ENCODE assay signal across 8 mouse cellular contexts in genomic region chr10:8037986-8038631, GRCm38 (mm10).
DNase-seq lines count a peak whose midpoint lies in the region; ATAC-seq and TF ChIP-seq lines count a peak whose summit lies in the region.

No protein-coding gene starts in this region.

- no peaks in the 10 kb centered on the region for H3K9me3 ChIP-seq in heart, embryonic 10.5 days
- no peaks in the 10 kb centered on the region for H3K9me3 ChIP-seq in CH12.LX (replicated peaks; ENCODE audit: low read length)
- H3K9me3 ChIP-seq in forebrain, postnatal 0 days (ENCODE audit: low read length) = no peaks in the 10 kb centered on the region
- no peaks in the 10 kb centered on the region for H3K9me3 ChIP-seq in liver, postnatal 0 days (ENCODE audit: low read length)

- peak overlapping the region; percentile 75 for H3K27ac ChIP-seq in heart, embryonic 10.5 days
- H3K27ac ChIP-seq in CH12.LX (ENCODE audit: insufficient read depth, low read depth) = no peak overlapping the region
- peak overlapping the region; percentile 62 for H3K27ac ChIP-seq in forebrain, postnatal 0 days (ENCODE audit: low read depth, low read length)
- H3K27ac ChIP-seq in liver, postnatal 0 days (ENCODE audit: low read depth) = no peak overlapping the region

- no peak for TF ChIP-seq RAD21 in CH12.LX (IDR thresholded peaks at IDR 0.05; ENCODE audit: low read depth, low read length)

- peak overlapping the region; percentile 97 for H3K4me2 ChIP-seq in CH12.LX (ENCODE audit: insufficient read depth, low read depth, poor library complexity, severe bottlenecking)
- H3K4me2 ChIP-seq in forebrain, postnatal 0 days (ENCODE audit: low read depth) = peak overlapping the region; percentile 18
- peak overlapping the region; percentile 53 for H3K4me2 ChIP-seq in liver, postnatal 0 days (ENCODE audit: low read depth, low read length)

- dilution Hi-C loops in CH12.LX (cut with MboI; ENCODE audit: extremely low pct_ligation_motif_present, extremely low pct_unique_long_range_greater_than_20kb, low sequenced_read_pairs) = no loop called here

- WGBS in heart, embryonic 10.5 days = 28% methylated on average over 5 of the region's 5 CpGs
- 5% methylated on average over 5 of the region's 5 CpGs for WGBS in forebrain, postnatal 0 days
- WGBS in liver, postnatal 0 days (ENCODE audit: insufficient replicate concordance) = 36% methylated on average over 5 of the region's 5 CpGs

- H3K79me2 ChIP-seq in CH12.LX (replicated peaks; ENCODE audit: control insufficient read depth, extremely low read depth, insufficient read depth, poor library complexity, severe bottlenecking) = no peaks in the 10 kb centered on the region

- ATAC-seq in forebrain, postnatal 0 days = peak; percentile 84
- peak; percentile 56 for ATAC-seq in liver, postnatal 0 days

- in situ Hi-C loops in CH12.LX (cut with MboI; ENCODE audit: low pct_ligation_motif_present, low pct_unique_long_range_greater_than_20kb, low sequenced_read_pairs) = no loop called here

- TF ChIP-seq EP300 in CH12.LX (IDR thresholded peaks at IDR 0.05; ENCODE audit: low read length) = no peak
- no peak for TF ChIP-seq EP300 in liver, postnatal 0 days (IDR thresholded peaks at IDR 0.05; ENCODE audit: low read depth)

- H3K27me3 ChIP-seq in heart, embryonic 10.5 days (ENCODE audit: insufficient read depth, poor library complexity, severe bottlenecking) = no peaks in the 10 kb centered on the region
- H3K27me3 ChIP-seq in CH12.LX (replicated peaks) = no peaks in the 10 kb centered on the region
- H3K27me3 ChIP-seq in forebrain, postnatal 0 days (ENCODE audit: insufficient read depth, low read length) = no peaks in the 10 kb centered on the region
- no peaks in the 10 kb centered on the region for H3K27me3 ChIP-seq in liver, postnatal 0 days (ENCODE audit: insufficient read depth, low read length)

- DNase-seq in heart, embryonic 10.5 days (ENCODE audit: low spot score) = no peak
- no peak for DNase-seq in heart, adult 8-10 months (ENCODE audit: low spot score)
- no peak for DNase-seq in CH12.LX (ENCODE audit: extremely low read depth)
- DNase-seq in forebrain, postnatal 0 days = peak; percentile 63
- no peak for DNase-seq in liver, postnatal 0 days
- DNase-seq in adrenal gland, postnatal 10 days = no peak
- no peak for DNase-seq in B cell, adult 2 months
- no peak for DNase-seq in right cerebral cortex, postnatal 14 days

- H3K36me3 ChIP-seq in heart, embryonic 10.5 days = no peaks in the 10 kb centered on the region
- no peaks in the 10 kb centered on the region for H3K36me3 ChIP-seq in CH12.LX (replicated peaks in 1 of 2; ENCODE audit: control insufficient read depth in 1 of 2, insufficient read depth in 1 of 2, low read length in 1 of 2)
- no peaks in the 10 kb centered on the region for H3K36me3 ChIP-seq in forebrain, postnatal 0 days (ENCODE audit: insufficient read depth)
- H3K36me3 ChIP-seq in liver, postnatal 0 days (replicated peaks; ENCODE audit: insufficient read depth, low read length) = no peaks in the 10 kb centered on the region

- no peak for TF ChIP-seq CTCF in CH12.LX (conservative IDR thresholded peaks at IDR 0.05 in 1 of 2, IDR thresholded peaks at IDR 0.05 in 1 of 2; ENCODE audit: low read depth in 2 of 2, low read length in 2 of 2)
- no peak for TF ChIP-seq CTCF in forebrain, postnatal 0 days (IDR thresholded peaks at IDR 0.05; ENCODE audit: low read depth)
- no peak for TF ChIP-seq CTCF in liver, postnatal 0 days (IDR thresholded peaks at IDR 0.05; ENCODE audit: low read depth)

- peaks cover 35% of the 10 kb centered on the region for H3K4me1 ChIP-seq in heart, embryonic 10.5 days
- H3K4me1 ChIP-seq in CH12.LX (ENCODE audit: control insufficient read depth in 1 of 2, insufficient read depth in 2 of 2) = peaks cover 2 to 7% of the 10 kb centered on the region in 2 experiments; a peak in 3 of 4 replicates
- H3K4me1 ChIP-seq in forebrain, postnatal 0 days (ENCODE audit: insufficient read depth) = peaks cover 5% of the 10 kb centered on the region
- H3K4me1 ChIP-seq in liver, postnatal 0 days (ENCODE audit: insufficient read depth) = peaks cover 2% of the 10 kb centered on the region; the same call in 1 of the 2 replicates

- TF ChIP-seq POLR2A in CH12.LX (IDR thresholded peaks at IDR 0.05; ENCODE audit: low read depth, low read length) = no peak

- 0 out of 2 replicates have a peak overlapping the region, but pooled peaks have one; percentile 22 for H3K4me3 ChIP-seq in heart, embryonic 10.5 days
- H3K4me3 ChIP-seq in CH12.LX (replicated peaks in 1 of 3; ENCODE audit: low read depth in 2 of 3, low read length in 2 of 3, poor library complexity in 1 of 3) = no peak overlapping the region
- H3K4me3 ChIP-seq in forebrain, postnatal 0 days (ENCODE audit: low read depth, low read length) = no peak overlapping the region
- no peak overlapping the region for H3K4me3 ChIP-seq in liver, postnatal 0 days (ENCODE audit: low read depth, low read length)

- H3K9ac ChIP-seq in CH12.LX (ENCODE audit: insufficient read depth, low read depth) = peak overlapping the region; percentile 63; the same call in 1 of the 2 replicates
- no peak overlapping the region for H3K9ac ChIP-seq in forebrain, postnatal 0 days
- H3K9ac ChIP-seq in liver, postnatal 0 days (replicated peaks) = no peak overlapping the region

TF ChIP-seq in CH12.LX, 34 proteins besides CTCF, POLR2A, EP300 and RAD21:
- TF ChIP-seq HCFC1 (IDR thresholded peaks at IDR 0.05; ENCODE audit: low read depth, low read length) = no peak
- no peak for TF ChIP-seq MAFK (IDR thresholded peaks at IDR 0.05; ENCODE audit: insufficient replicate concordance, low read length)
- no peak for TF ChIP-seq NRF1 (IDR thresholded peaks at IDR 0.05; ENCODE audit: low read depth, low read length)
- no peak for TF ChIP-seq ZKSCAN1 (IDR thresholded peaks at IDR 0.05; ENCODE audit: borderline replicate concordance, low read depth, low read length)
- no peak for TF ChIP-seq SIN3A (IDR thresholded peaks at IDR 0.05; ENCODE audit: low read length)
- TF ChIP-seq MEF2A (IDR thresholded peaks at IDR 0.05; ENCODE audit: borderline replicate concordance, low read depth, low read length) = no peak
- TF ChIP-seq E2F4 (IDR thresholded peaks at IDR 0.05; ENCODE audit: insufficient replicate concordance, low read depth, low read length) = no peak
- TF ChIP-seq POLR2AphosphoS2 (IDR thresholded peaks at IDR 0.05; ENCODE audit: low read depth, low read length) = no peak
- no peak for TF ChIP-seq ZMIZ1 (IDR thresholded peaks at IDR 0.05; ENCODE audit: low read depth, low read length)
- no peak for TF ChIP-seq USF1 (IDR thresholded peaks at IDR 0.05; ENCODE audit: low read depth, low read length)
- no peak for TF ChIP-seq IRF4 (IDR thresholded peaks at IDR 0.05; ENCODE audit: low read depth, low read length)
- TF ChIP-seq BHLHE40 (IDR thresholded peaks at IDR 0.05; ENCODE audit: low read depth, low read length) = no peak
- TF ChIP-seq ELF1 (IDR thresholded peaks at IDR 0.05; ENCODE audit: low read depth, low read length) = no peak
- TF ChIP-seq USF2 (conservative IDR thresholded peaks at IDR 0.05; ENCODE audit: low read depth, low read length) = no peak
- TF ChIP-seq MAZ (IDR thresholded peaks at IDR 0.05; ENCODE audit: low read depth, low read length) = no peak
- TF ChIP-seq NELFE (IDR thresholded peaks at IDR 0.05; ENCODE audit: low read depth, low read length) = no peak
- TF ChIP-seq JUN (IDR thresholded peaks at IDR 0.05; ENCODE audit: insufficient read depth, low read depth, low read length) = no peak
- TF ChIP-seq MXI1 (IDR thresholded peaks at IDR 0.05; ENCODE audit: low read depth, low read length) = no peak
- no peak for TF ChIP-seq ZC3H11A (IDR thresholded peaks at IDR 0.05; ENCODE audit: low read depth, low read length)
- TF ChIP-seq MYC (IDR thresholded peaks at IDR 0.05; ENCODE audit: low read depth, low read length) = no peak

Comparison
In these comparisons a context has a peak if more than half of its experiments do, and no peak if none do; other contexts are left out.
1. H3K27ac ChIP-seq: peak in heart, embryonic 10.5 days (single experiment) and forebrain, postnatal 0 days (single experiment); none in CH12.LX (single experiment) and liver, postnatal 0 days (single experiment).
2. H3K4me2 ChIP-seq: peak in every context shown above with its lines; median percentile 97 in CH12.LX; 53 in liver, postnatal 0 days; 18 in forebrain, postnatal 0 days.